Mouse (Mus musculus) testis, adult 2 months (tissue): ENCODE measurements around the gene Clec16a.
A peak's percentile ranks its signal among the peaks of the same experiment; 100 is the strongest.

Experiments used
- CTCF ChIP-seq: fragments of 200-500 bp; IDR thresholded peaks from 2 replicates; pipeline ENCODE4 v1.5.1; 2012; ENCODE audit warnings: low read depth, mild to moderate bottlenecking, inconsistent platforms, low read length, moderate library complexity; ENCODE audit not compliant: control insufficient read depth, insufficient read depth, insufficient replicate concordance
- POLR2A ChIP-seq: fragments of 200-500 bp; IDR thresholded peaks from 2 replicates; pipeline ENCODE4 v1.6.1; 2012; ENCODE audit warnings: low read depth, mild to moderate bottlenecking, inconsistent platforms, low read length, moderate library complexity; ENCODE audit not compliant: control insufficient read depth

DNA sequence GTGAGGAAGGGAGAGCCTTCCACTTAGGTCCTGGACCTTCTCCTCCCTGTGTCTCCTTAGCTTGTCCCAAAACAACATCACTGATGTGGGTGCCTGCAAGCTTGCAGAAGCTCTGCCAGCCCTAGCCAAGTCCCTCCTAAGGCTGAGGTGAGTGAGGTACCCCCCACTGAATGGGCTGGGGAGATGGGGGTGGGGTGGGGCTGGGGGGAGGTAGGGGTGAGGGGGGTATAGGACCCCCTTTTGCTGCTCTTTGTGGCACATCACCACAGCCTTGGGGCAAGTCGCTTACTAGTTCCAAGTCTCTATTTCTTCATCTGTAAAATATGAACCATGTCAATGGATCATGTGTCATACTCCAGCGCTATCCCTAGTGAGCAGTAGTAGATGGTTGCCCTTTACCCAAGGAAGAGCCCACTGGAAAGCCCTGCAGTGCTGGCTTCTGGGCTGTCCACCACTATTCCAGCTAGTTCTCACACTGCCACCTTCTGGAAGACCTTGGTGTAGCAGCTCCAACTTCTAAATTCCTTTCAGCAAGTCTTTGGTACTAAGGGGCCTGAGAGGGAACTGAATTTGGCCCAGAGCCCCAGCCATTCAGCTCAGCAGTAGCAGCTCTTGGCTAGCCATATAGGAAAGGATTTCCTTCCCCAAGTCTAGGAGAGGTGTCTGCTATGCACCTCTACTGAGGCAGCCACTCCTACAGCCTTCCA is 24.1 kb upstream of the Clec16a start:
- TF ChIP-seq POLR2A (no peak), CTCF (peak; percentile 32; the same call in 1 of the 2 replicates)
